Mouse (Mus musculus): Measurements from ENCODE around the gene Slc30a7. TPM values are rescaled to one million over a fixed set of nuclear protein-coding genes. Genes with fewer than 3 reads are reported as not detected.

Gene Slc30a7
- polyA plus RNA-seq, 2 experiments: 5.4 to 11.3 TPM

DNA sequence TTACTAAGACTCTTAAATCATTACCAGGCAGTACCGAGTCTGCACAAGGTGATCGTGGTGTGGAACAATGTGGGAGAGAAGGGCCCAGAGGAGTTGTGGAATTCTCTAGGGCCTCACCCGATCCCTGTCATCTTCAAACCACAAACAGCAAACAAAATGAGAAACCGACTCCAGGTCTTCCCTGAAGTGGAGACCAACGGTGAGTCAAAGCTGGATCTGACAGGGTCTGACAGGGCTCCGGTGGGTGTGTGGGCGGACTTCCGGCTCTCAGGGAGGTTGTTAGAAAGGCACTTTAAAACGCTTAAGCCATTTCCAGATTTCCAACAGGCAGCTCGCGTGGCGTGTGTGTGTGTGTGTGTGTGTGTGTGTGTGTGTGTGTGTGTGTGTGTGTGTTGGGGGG is 17.0 kb upstream of the Slc30a7 start:
- ATAC-seq (ENCODE audit: insufficient read depth) (no peak), DNase-seq (ENCODE audit: low read depth in 3 of 3, low spot score in 3 of 3) (no peak)
- H3K27ac ChIP-seq: no peak overlapping the region
- no peaks in the 10 kb centered on the region for H3K27me3 ChIP-seq (ENCODE audit: control insufficient read depth, insufficient read depth, low read length)
- H3K4me3 ChIP-seq (ENCODE audit: insufficient read depth in 1 of 2, low read depth in 2 of 2, low read length in 2 of 2): no peak overlapping the region
- H3K9ac ChIP-seq (replicated peaks): no peak overlapping the region
- 71% methylated on average over 12 of the region's 12 CpGs for WGBS (ENCODE audit: insufficient replicate concordance)
- H3K9me3 ChIP-seq (ENCODE audit: control insufficient read depth, low read length): no peaks in the 10 kb centered on the region
- TF ChIP-seq CTCF (IDR thresholded peaks at IDR 0.05; ENCODE audit: low read depth) (no peak), EP300 (IDR thresholded peaks at IDR 0.05; ENCODE audit: low read depth) (no peak)
- no peak overlapping the region for H3K4me2 ChIP-seq (ENCODE audit: low read depth)
- H3K36me3 ChIP-seq (replicated peaks; ENCODE audit: control insufficient read depth, insufficient read depth, low read depth): no peaks in the 10 kb centered on the region
- H3K4me1 ChIP-seq (replicated peaks; ENCODE audit: control insufficient read depth in 2 of 2, insufficient read depth in 2 of 2, low read length in 1 of 2): no peaks in the 10 kb centered on the region

DNA sequence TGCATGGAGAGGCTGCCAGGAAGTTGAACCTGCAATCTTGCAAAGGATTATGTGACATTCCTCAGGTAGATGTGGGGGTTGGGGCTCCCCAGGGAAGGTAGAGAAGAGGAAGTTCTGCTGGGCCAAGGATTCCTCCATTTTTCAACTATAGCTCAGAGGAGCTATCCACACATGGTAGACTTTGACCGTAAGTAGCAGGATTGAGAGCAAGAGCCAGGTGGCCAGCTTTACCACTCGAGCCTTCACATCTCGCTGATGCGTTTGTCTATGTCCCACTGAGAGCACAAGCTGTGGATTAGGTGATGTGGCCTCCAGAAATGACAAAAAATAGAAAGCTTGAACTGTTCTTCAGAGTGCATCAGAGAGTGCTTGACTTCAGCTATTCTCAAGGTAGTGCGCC is 11.9 kb upstream of the Slc30a7 start:
- H3K36me3 ChIP-seq (replicated peaks; ENCODE audit: control insufficient read depth, insufficient read depth, low read depth): no peaks in the 10 kb centered on the region
- no peak overlapping the region for H3K4me2 ChIP-seq (ENCODE audit: low read depth)
- no peak overlapping the region for H3K27ac ChIP-seq
- 72% methylated on average over 5 of the region's 5 CpGs for WGBS (ENCODE audit: insufficient replicate concordance)
- no peak overlapping the region for H3K4me3 ChIP-seq (ENCODE audit: insufficient read depth in 1 of 2, low read depth in 2 of 2, low read length in 2 of 2)
- no peak overlapping the region for H3K9ac ChIP-seq (replicated peaks)
- DNase-seq (ENCODE audit: low read depth in 3 of 3, low spot score in 3 of 3) (no peak), ATAC-seq (ENCODE audit: insufficient read depth) (no peak)
- no peaks in the 10 kb centered on the region for H3K4me1 ChIP-seq (replicated peaks; ENCODE audit: control insufficient read depth in 2 of 2, insufficient read depth in 2 of 2, low read length in 1 of 2)
- TF ChIP-seq CTCF (IDR thresholded peaks at IDR 0.05; ENCODE audit: low read depth) (no peak), EP300 (IDR thresholded peaks at IDR 0.05; ENCODE audit: low read depth) (no peak)
- H3K27me3 ChIP-seq (ENCODE audit: control insufficient read depth, insufficient read depth, low read length): no peaks in the 10 kb centered on the region
- H3K9me3 ChIP-seq (ENCODE audit: control insufficient read depth, low read length): no peaks in the 10 kb centered on the region

DNA sequence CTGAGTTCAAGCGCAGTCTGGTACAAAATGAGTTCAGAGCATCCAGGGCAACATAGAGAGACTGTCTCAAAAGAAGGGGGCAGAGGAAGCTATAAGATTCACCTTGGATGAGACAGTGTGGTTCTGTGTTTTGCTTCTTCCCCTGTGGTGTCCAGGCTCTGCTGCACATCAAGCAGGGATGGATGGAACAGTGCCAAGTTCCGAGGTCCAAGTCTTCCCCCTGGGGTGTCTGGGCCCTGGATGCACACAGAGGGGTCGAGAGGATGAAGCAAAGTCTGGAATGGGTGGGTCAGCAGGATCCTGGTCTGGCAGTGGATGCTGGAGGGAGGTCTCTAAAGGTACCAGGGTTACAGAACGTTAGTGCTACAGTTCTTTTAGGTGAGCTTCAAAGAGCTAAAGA is 11.4 kb upstream of the Slc30a7 start:
- no peak overlapping the region for H3K27ac ChIP-seq
- TF ChIP-seq EP300 (IDR thresholded peaks at IDR 0.05; ENCODE audit: low read depth) (no peak), CTCF (IDR thresholded peaks at IDR 0.05; ENCODE audit: low read depth) (no peak)
- no peaks in the 10 kb centered on the region for H3K4me1 ChIP-seq (replicated peaks; ENCODE audit: control insufficient read depth in 2 of 2, insufficient read depth in 2 of 2, low read length in 1 of 2)
- no peaks in the 10 kb centered on the region for H3K27me3 ChIP-seq (ENCODE audit: control insufficient read depth, insufficient read depth, low read length)
- ATAC-seq (ENCODE audit: insufficient read depth): no peak
- H3K4me3 ChIP-seq (ENCODE audit: insufficient read depth in 1 of 2, low read depth in 2 of 2, low read length in 2 of 2): no peak overlapping the region
- no peaks in the 10 kb centered on the region for H3K9me3 ChIP-seq (ENCODE audit: control insufficient read depth, low read length)
- DNase-seq (ENCODE audit: low read depth in 3 of 3, low spot score in 3 of 3): no peak
- WGBS (ENCODE audit: insufficient replicate concordance): 57% methylated on average over 4 of the region's 4 CpGs
- no peak overlapping the region for H3K4me2 ChIP-seq (ENCODE audit: low read depth)
- no peaks in the 10 kb centered on the region for H3K36me3 ChIP-seq (replicated peaks; ENCODE audit: control insufficient read depth, insufficient read depth, low read depth)
- no peak overlapping the region for H3K9ac ChIP-seq (replicated peaks)

DNA sequence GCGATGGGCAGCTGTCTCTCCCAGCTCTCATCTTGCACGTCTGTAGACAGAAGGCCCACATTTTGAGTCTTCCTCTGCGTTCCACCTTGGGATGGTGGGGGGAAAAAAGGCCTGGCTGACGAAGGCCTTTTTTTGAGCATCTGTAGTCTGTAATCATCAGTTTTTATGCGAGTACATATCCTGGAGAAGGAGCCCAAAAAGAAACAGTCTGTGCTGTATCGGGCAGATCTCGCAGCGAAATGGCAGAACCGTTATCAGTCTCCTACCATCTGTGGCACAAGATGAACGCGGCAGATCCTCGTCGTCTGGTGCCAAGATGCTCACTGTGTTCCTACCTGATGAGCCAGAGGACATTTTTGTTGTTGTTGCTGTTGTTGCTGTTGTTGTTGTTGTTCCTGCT is 8.9 kb upstream of the Slc30a7 start:
- no peaks in the 10 kb centered on the region for H3K9me3 ChIP-seq (ENCODE audit: control insufficient read depth, low read length)
- no peak for DNase-seq (ENCODE audit: low read depth in 3 of 3, low spot score in 3 of 3)
- H3K9ac ChIP-seq (replicated peaks): no peak overlapping the region
- H3K27ac ChIP-seq: no peak overlapping the region
- no peaks in the 10 kb centered on the region for H3K36me3 ChIP-seq (replicated peaks; ENCODE audit: control insufficient read depth, insufficient read depth, low read depth)
- H3K27me3 ChIP-seq (ENCODE audit: control insufficient read depth, insufficient read depth, low read length): no peaks in the 10 kb centered on the region
- no peak overlapping the region for H3K4me2 ChIP-seq (ENCODE audit: low read depth)
- TF ChIP-seq EP300 (IDR thresholded peaks at IDR 0.05; ENCODE audit: low read depth): no peak
- no peak for TF ChIP-seq CTCF (IDR thresholded peaks at IDR 0.05; ENCODE audit: low read depth)
- no peaks in the 10 kb centered on the region for H3K4me1 ChIP-seq (replicated peaks; ENCODE audit: control insufficient read depth in 2 of 2, insufficient read depth in 2 of 2, low read length in 1 of 2)
- no peak for ATAC-seq (ENCODE audit: insufficient read depth)
- WGBS (ENCODE audit: insufficient replicate concordance): 70% methylated on average over 13 of the region's 13 CpGs
- no peak overlapping the region for H3K4me3 ChIP-seq (ENCODE audit: insufficient read depth in 1 of 2, low read depth in 2 of 2, low read length in 2 of 2)

DNA sequence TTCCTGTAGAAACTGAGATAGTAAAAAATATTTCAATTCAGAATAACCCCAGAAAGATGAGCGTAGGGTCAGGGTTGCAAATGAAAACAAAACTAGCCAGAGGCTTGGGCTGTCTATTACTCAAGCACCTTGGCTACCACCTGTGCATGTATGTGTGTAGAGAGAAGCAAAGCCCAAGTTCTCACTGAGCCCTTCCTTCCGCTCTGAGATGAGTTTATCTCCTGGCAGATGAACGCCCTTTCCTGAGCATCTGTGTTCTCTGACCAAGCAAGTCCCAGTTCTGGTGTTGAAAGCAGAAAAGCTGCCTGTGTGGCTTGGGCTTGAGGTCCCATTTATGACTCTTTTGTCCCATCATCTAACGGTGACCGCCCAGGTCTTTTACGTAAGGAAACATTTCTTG is 7.7 kb upstream of the Slc30a7 start:
- Histone ChIP-seq H3K9ac (replicated peaks) (no peak overlapping the region), H3K36me3 (replicated peaks; ENCODE audit: control insufficient read depth, insufficient read depth, low read depth) (no peaks in the 10 kb centered on the region), H3K27me3 (ENCODE audit: control insufficient read depth, insufficient read depth, low read length) (no peaks in the 10 kb centered on the region), H3K4me3 (ENCODE audit: insufficient read depth in 1 of 2, low read depth in 2 of 2, low read length in 2 of 2) (no peak overlapping the region), H3K27ac (no peak overlapping the region), H3K9me3 (ENCODE audit: control insufficient read depth, low read length) (no peaks in the 10 kb centered on the region), H3K4me2 (ENCODE audit: low read depth) (no peak overlapping the region), H3K4me1 (replicated peaks; ENCODE audit: control insufficient read depth in 2 of 2, insufficient read depth in 2 of 2, low read length in 1 of 2) (no peaks in the 10 kb centered on the region)
- no peak for DNase-seq (ENCODE audit: low read depth in 3 of 3, low spot score in 3 of 3)
- TF ChIP-seq CTCF (IDR thresholded peaks at IDR 0.05; ENCODE audit: low read depth) (no peak), EP300 (IDR thresholded peaks at IDR 0.05; ENCODE audit: low read depth) (no peak)
- WGBS (ENCODE audit: insufficient replicate concordance): 62% methylated on average over 6 of the region's 6 CpGs
- ATAC-seq (ENCODE audit: insufficient read depth): no peak
